Comparison of ENCODE assay signal across 8 mouse cellular contexts in genomic region chr7:17058071-17058689, GRCm38 (mm10). TPM values are rescaled to one million over a fixed set of nuclear protein-coding genes. Genes with fewer than 3 reads are reported as not detected.
DNase-seq lines count a peak whose midpoint lies in the region; ATAC-seq lines count a peak whose summit lies in the region.

No protein-coding gene starts in this region.

- H3K4me3 ChIP-seq in hindbrain, embryonic 15.5 days: no peak overlapping the region
- H3K4me3 ChIP-seq in macrophage (ENCODE audit: inconsistent target): no peak overlapping the region

- H3K79me2 ChIP-seq in macrophage (ENCODE audit: inconsistent target): no peaks in the 10 kb centered on the region

- H3K36me3 ChIP-seq in hindbrain, embryonic 15.5 days: no peaks in the 10 kb centered on the region
- no peaks in the 10 kb centered on the region for H3K36me3 ChIP-seq in macrophage (ENCODE audit: inconsistent target)

- no peak overlapping the region for H3K9ac ChIP-seq in hindbrain, embryonic 15.5 days

- 5% methylated on average over 16 of the region's 16 CpGs for WGBS in hindbrain, embryonic 15.5 days
- WGBS in macrophage (ENCODE audit: missing documents): 8% methylated on average over 16 of the region's 16 CpGs

- peak; percentile 20 for ATAC-seq in hindbrain, embryonic 15.5 days (ENCODE audit: low FRiP score, low read depth)

- 0 out of 2 replicates have a peak, but pooled peaks cover 2% of the 10 kb centered on the region for H3K27me3 ChIP-seq in hindbrain, embryonic 15.5 days

- H3K27ac ChIP-seq in hindbrain, embryonic 15.5 days (replicated peaks): peak overlapping the region; percentile 74
- H3K27ac ChIP-seq in macrophage: peak overlapping the region; percentile 36; the same call in 1 of the 2 replicates

- DNase-seq in ZHBTc4 (ENCODE audit: low read depth, low spot score): peak; percentile 54
- DNase-seq in cerebellum, postnatal 14 days: peak; percentile 53 to 65
- peak; percentile 71 to 82 for DNase-seq in gastrocnemius, adult 8-10 months (ENCODE audit: low spot score in 2 of 2)
- peak; percentile 73 to 90 for DNase-seq in left cerebral cortex, postnatal 10 days (ENCODE audit: extremely low spot score in 1 of 2, low spot score in 2 of 2)
- DNase-seq in right cerebral cortex, postnatal 25 days: peak; percentile 64
- DNase-seq in yolk sac, embryonic 10.5 days (ENCODE audit: low spot score): peak; percentile 82

- no peaks in the 10 kb centered on the region for H3K9me3 ChIP-seq in hindbrain, embryonic 15.5 days

- peaks cover 55% of the 10 kb centered on the region for H3K4me1 ChIP-seq in hindbrain, embryonic 15.5 days (replicated peaks)

- H3K4me2 ChIP-seq in hindbrain, embryonic 15.5 days: 0 out of 2 replicates have a peak overlapping the region, but pooled peaks have one; percentile 5

- intact Hi-C loops in left cerebral cortex, postnatal 10 days (cut with DNase I): loop anchor here (5.0 kb wide), 1 partner anchor 126 kb away; no protein-coding TSS in a partner anchor

RNA-seq across cellular contexts. Expression of gene Hif3a, which starts 4.0 kb away (rescaled TPM):
- 1 to 10 TPM in 2 of 4 experiments, under 1 TPM in 2; 0.75 to 1.7 (median 1.00) TPM for total RNA-seq in gastrocnemius, adult 8-10 months (2022)
- polyA plus RNA-seq in hindbrain, embryonic 15.5 days (2015; fragmentation: Nextera tagmentation; extraction: Ambion mirVana): 5.4 and 6.9 TPM in 2 replicates
- total RNA-seq in left cerebral cortex, postnatal 10 days (2021): 10 to 100 TPM in 1 of 2 experiments, 1 to 10 TPM in 1; 6.5 to 16.9 TPM
- 1 to 10 TPM in 3 of 26 experiments, under 1 TPM in 8, not detected in 15; 0.18 to 2.7 (median 0.46) TPM for total RNA-seq in macrophage (2018; cell fraction: chromatin; rRNA removed)
- under 1 TPM in 13 of 26 experiments, not detected in 13; 0.03 to 0.62 (median 0.14) TPM for total RNA-seq in macrophage (2018; cell fraction: cytosol; rRNA removed)
- total RNA-seq in macrophage (2018; cell fraction: nucleus; rRNA removed): 1 to 10 TPM in 1 of 26 experiments, under 1 TPM in 11, not detected in 14; 0.06 to 1.5 (median 0.31) TPM
- polyA plus RNA-seq in macrophage (2018): not detected in 3 replicates

RNA-seq across cellular contexts. Expression of gene Psg16, which starts 15.7 kb away (rescaled TPM):
- total RNA-seq in gastrocnemius, adult 8-10 months (2022): under 1 TPM in 2 of 4 experiments, not detected in 2; 0.09 to 0.15 TPM
- 4.2 and 4.7 TPM in 2 replicates for polyA plus RNA-seq in hindbrain, embryonic 15.5 days (2015; fragmentation: Nextera tagmentation; extraction: Ambion mirVana)
- 1 to 10 TPM; 5.6 to 6.1 TPM for total RNA-seq in left cerebral cortex, postnatal 10 days (2021)
- total RNA-seq in macrophage (2018; cell fraction: chromatin; rRNA removed): under 1 TPM in 15 of 26 experiments, not detected in 11; 0.13 to 0.30 (median 0.21) TPM
- total RNA-seq in macrophage (2018; cell fraction: cytosol; rRNA removed): not detected
- under 1 TPM in 5 of 26 experiments, not detected in 21; 0.10 to 0.36 (median 0.18) TPM for total RNA-seq in macrophage (2018; cell fraction: nucleus; rRNA removed)
- polyA plus RNA-seq in macrophage (2018): not detected in 3 replicates

RNA-seq across cellular contexts. Expression of gene Ppp5c, which starts 30.5 kb away (rescaled TPM):
- 10 to 100 TPM; 53.5 to 62.3 (median 60.6) TPM for total RNA-seq in gastrocnemius, adult 8-10 months (2022)
- 125 and 136 TPM in 2 replicates for polyA plus RNA-seq in hindbrain, embryonic 15.5 days (2015; fragmentation: Nextera tagmentation; extraction: Ambion mirVana)
- 100 to 1,000 TPM; 157 to 162 TPM for total RNA-seq in left cerebral cortex, postnatal 10 days (2021)
- total RNA-seq in macrophage (2018; cell fraction: chromatin; rRNA removed): 100 to 1,000 TPM in 15 of 26 experiments, 10 to 100 TPM in 11; 35.3 to 266 (median 122) TPM
- 10 to 100 TPM; 33.7 to 89.8 (median 52.9) TPM for total RNA-seq in macrophage (2018; cell fraction: cytosol; rRNA removed)
- 100 to 1,000 TPM in 14 of 26 experiments, 10 to 100 TPM in 12; 35.5 to 203 (median 107) TPM for total RNA-seq in macrophage (2018; cell fraction: nucleus; rRNA removed)
- polyA plus RNA-seq in macrophage (2018): 49.0 to 68.9 TPM (median 61.2 TPM) in 3 replicates

Comparison
In these comparisons a context has a peak if more than half of its experiments do, and no peak if none do; other contexts are left out.
1. RNA of gene Psg16, which starts 15.7 kb away (total RNA-seq): 5.6 to 6.1 TPM in left cerebral cortex, postnatal 10 days; 0.09 to 0.15 TPM in gastrocnemius, adult 8-10 months; every median in the first group is over 4 times any median in the second.
2. Peak in every context shown above with its lines, with median percentiles within 50 percentile points of each other: DNase-seq.